14 mouse cellular contexts compared by ENCODE assay signal in the genomic region with DNA sequence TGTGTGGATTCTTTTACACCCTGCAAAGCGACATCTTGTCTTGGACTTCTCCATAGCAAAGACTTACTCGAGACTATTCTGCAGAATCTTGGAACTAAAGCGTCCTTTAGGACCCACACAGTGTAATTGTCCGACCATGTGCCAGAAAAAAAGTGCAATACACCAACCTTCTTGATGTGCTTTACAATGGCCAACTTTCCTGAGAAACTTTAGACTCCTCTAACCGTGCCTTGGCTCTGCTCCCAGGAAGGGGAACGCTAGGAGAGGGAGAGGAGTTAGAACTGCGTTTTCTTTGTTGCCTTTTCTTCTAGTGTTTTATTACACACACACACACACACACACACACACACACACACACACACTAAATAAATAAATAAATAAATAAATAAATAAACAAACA.
DNase-seq lines count a peak whose midpoint lies in the region; ATAC-seq and TF ChIP-seq lines count a peak whose summit lies in the region.
"Had no signal": no experiment of that assay in that cellular context is flagged by ENCODE, and none has a peak within 500 bp of the region (broad histone marks: within the 10 kb centered on the region; RNA-seq: fewer than 3 reads in every experiment).

No protein-coding gene starts in this region.

- ATAC-seq in lung, embryonic 14.5 days (ENCODE audit: insufficient read depth) = no peak
- ATAC-seq in kidney, embryonic 16.5 days (ENCODE audit: low FRiP score, low TSS enrichment) = 0 out of 2 replicates have a peak, but pooled peaks have one; percentile 12
- ATAC-seq in limb, embryonic 15.5 days (ENCODE audit: insufficient number of reproducible peaks, low FRiP score, low TSS enrichment, low read depth) = peak; percentile 75; the same call in 1 of the 2 replicates
- ATAC-seq: intestine, embryonic 15.5 days; liver, postnatal 0 days had no signal

- H3K4me2 ChIP-seq in lung, embryonic 14.5 days = no peak overlapping the region
- H3K4me2 ChIP-seq in kidney, embryonic 16.5 days (replicated peaks; ENCODE audit: low read depth, low read length) = no peak overlapping the region
- H3K4me2 ChIP-seq in limb, embryonic 15.5 days = no peak overlapping the region
- H3K4me2 ChIP-seq: intestine, embryonic 15.5 days; neural tube, embryonic 15.5 days had no signal

- no peaks in the 10 kb centered on the region for H3K27me3 ChIP-seq in lung, embryonic 14.5 days (ENCODE audit: insufficient read depth, low read length)
- no peaks in the 10 kb centered on the region for H3K27me3 ChIP-seq in kidney, embryonic 16.5 days (ENCODE audit: insufficient read depth, low read length)
- H3K27me3 ChIP-seq in limb, embryonic 15.5 days = no peaks in the 10 kb centered on the region
- H3K27me3 ChIP-seq: intestine, embryonic 15.5 days; neural tube, embryonic 15.5 days had no signal

- H3K9ac ChIP-seq in lung, embryonic 14.5 days = no peak overlapping the region
- H3K9ac ChIP-seq in kidney, embryonic 16.5 days (replicated peaks; ENCODE audit: low read length) = no peak overlapping the region
- H3K9ac ChIP-seq in limb, embryonic 15.5 days = no peak overlapping the region
- H3K9ac ChIP-seq: intestine, embryonic 15.5 days; liver, postnatal 0 days; neural tube, embryonic 15.5 days had no signal

- 40% methylated on average over 7 of the region's 7 CpGs for WGBS in lung, embryonic 14.5 days
- 46% methylated on average over 7 of the region's 7 CpGs for WGBS in kidney, embryonic 16.5 days
- 36% methylated on average over 7 of the region's 7 CpGs for WGBS in limb, embryonic 15.5 days

- no peak for TF ChIP-seq CTCF in gastrocnemius, adult 2 months (IDR thresholded peaks at IDR 0.05)
- TF ChIP-seq CTCF in lung, embryonic 14.5 days (IDR thresholded peaks at IDR 0.05; ENCODE audit: low read depth) = no peak

- H3K27ac ChIP-seq in gastrocnemius, adult 2 months = no peak overlapping the region
- H3K27ac ChIP-seq in lung, embryonic 14.5 days (ENCODE audit: low read depth) = peak overlapping the region; percentile 36; the same call in 1 of the 2 replicates
- no peak overlapping the region for H3K27ac ChIP-seq in kidney, embryonic 16.5 days (ENCODE audit: low read length)
- peak overlapping the region; percentile 86 for H3K27ac ChIP-seq in limb, embryonic 15.5 days
- H3K27ac ChIP-seq: intestine, embryonic 15.5 days; left cerebral cortex, adult 2 months; neural tube, embryonic 15.5 days had no signal

- H3K4me1 ChIP-seq in lung, embryonic 14.5 days (ENCODE audit: insufficient read depth) = peaks cover 8% of the 10 kb centered on the region
- H3K4me1 ChIP-seq in kidney, embryonic 16.5 days (ENCODE audit: insufficient read depth, low read length) = peaks cover 4% of the 10 kb centered on the region; the same call in 1 of the 2 replicates
- H3K4me1 ChIP-seq in limb, embryonic 15.5 days = peaks cover 37% of the 10 kb centered on the region
- H3K4me1 ChIP-seq: intestine, embryonic 15.5 days had no signal

- DNase-seq in gastrocnemius, adult 2 months = peak; percentile 45
- DNase-seq in gastrocnemius, adult 8-10 months (ENCODE audit: low spot score in 2 of 2) = no peak
- peak; percentile 46 for DNase-seq in lung, embryonic 14.5 days
- no peak for DNase-seq in lung, postnatal 4 days
- DNase-seq in adrenal gland, postnatal 14 days = no peak
- DNase-seq in cerebellum, adult 9-10 months = no peak
- DNase-seq: adrenal gland, postnatal 25 days; thymus, postnatal 14 days had no signal

- no peaks in the 10 kb centered on the region for H3K36me3 ChIP-seq in lung, embryonic 14.5 days (ENCODE audit: insufficient read depth)
- H3K36me3 ChIP-seq in kidney, embryonic 16.5 days (ENCODE audit: insufficient read depth, low read length) = no peaks in the 10 kb centered on the region
- no peaks in the 10 kb centered on the region for H3K36me3 ChIP-seq in limb, embryonic 15.5 days
- H3K36me3 ChIP-seq: intestine, embryonic 15.5 days; neural tube, embryonic 15.5 days had no signal

- H3K9me3 ChIP-seq in lung, embryonic 14.5 days (ENCODE audit: low read depth, low read length) = no peaks in the 10 kb centered on the region
- no peaks in the 10 kb centered on the region for H3K9me3 ChIP-seq in kidney, embryonic 16.5 days (ENCODE audit: low read length)
- no peaks in the 10 kb centered on the region for H3K9me3 ChIP-seq in limb, embryonic 15.5 days
- H3K9me3 ChIP-seq: intestine, embryonic 15.5 days; neural tube, embryonic 15.5 days had no signal

- intact Hi-C loops in gastrocnemius, adult 2 months (cut with DNase I) = no loop called here

- no peak overlapping the region for H3K4me3 ChIP-seq in gastrocnemius, adult 2 months
- no peak overlapping the region for H3K4me3 ChIP-seq in lung, embryonic 14.5 days (ENCODE audit: low read depth, low read length)
- H3K4me3 ChIP-seq in kidney, embryonic 16.5 days (ENCODE audit: low read length) = no peak overlapping the region
- no peak overlapping the region for H3K4me3 ChIP-seq in limb, embryonic 15.5 days
- H3K4me3 ChIP-seq: intestine, embryonic 15.5 days; left cerebral cortex, adult 2 months; neural tube, embryonic 15.5 days had no signal

Comparison
In these comparisons a context has a peak if more than half of its experiments do, and no peak if none do; other contexts are left out.
1. DNase-seq: peak in gastrocnemius, adult 2 months (single experiment) and lung, embryonic 14.5 days (single experiment); none in gastrocnemius, adult 8-10 months (0 of 2), lung, postnatal 4 days (0 of 2), adrenal gland, postnatal 14 days (single experiment) and cerebellum, adult 9-10 months (single experiment).
2. H3K27ac ChIP-seq: peak in lung, embryonic 14.5 days (single experiment) and limb, embryonic 15.5 days (single experiment); none in gastrocnemius, adult 2 months (single experiment) and kidney, embryonic 16.5 days (single experiment).